Mouse (Mus musculus): ENCODE measurements around the gene Vac14. TPM values are rescaled to one million over a fixed set of nuclear protein-coding genes. Genes with fewer than 3 reads are reported as not detected.

Gene Vac14
- polyA plus RNA-seq, 1 experiment from 2014 or later = 32.2 TPM

- 85% methylated on average over 4 of the region's 4 CpGs for WGBS
Measured at GRCm38 (mm10) chr8:110644422-110644821, 26.0 kb downstream of the Vac14 start.

GRCm38 (mm10) chr8:110644901-110645300 is 26.5 kb downstream of the Vac14 start:
- Histone ChIP-seq H3K27ac (ENCODE audit: low read depth, low read length) (no peak overlapping the region), H3K27me3 (ENCODE audit: control insufficient read depth, insufficient read depth, low read length) (no peaks in the 10 kb centered on the region), H3K9me3 (ENCODE audit: control insufficient read depth, low read length) (no peaks in the 10 kb centered on the region), H3K4me2 (replicated peaks; ENCODE audit: low read depth, low read length) (no peak overlapping the region), H3K9ac (ENCODE audit: low read depth, low read length) (no peak overlapping the region), H3K36me3 (ENCODE audit: control insufficient read depth, insufficient read depth, low read length) (peaks cover 15% of the 10 kb centered on the region; the same call in 1 of the 2 replicates), H3K4me3 (ENCODE audit: low read length) (no peak overlapping the region), H3K4me1 (ENCODE audit: control insufficient read depth, insufficient read depth, low read length) (no peaks in the 10 kb centered on the region)
- 91% methylated on average over 2 of the region's 2 CpGs for WGBS
- ATAC-seq (ENCODE audit: low FRiP score, low TSS enrichment) = no peak

More at GRCm38 (mm10) chr8:110644422-110644821, 26.0 kb downstream of the Vac14 start:
- ATAC-seq (ENCODE audit: low FRiP score, low TSS enrichment) = no peak
- no peak overlapping the region for H3K4me3 ChIP-seq (ENCODE audit: low read length)
- no peak overlapping the region for H3K4me2 ChIP-seq (replicated peaks; ENCODE audit: low read depth, low read length)
- no peaks in the 10 kb centered on the region for H3K27me3 ChIP-seq (ENCODE audit: control insufficient read depth, insufficient read depth, low read length)
- H3K4me1 ChIP-seq (ENCODE audit: control insufficient read depth, insufficient read depth, low read length) = no peaks in the 10 kb centered on the region
- no peaks in the 10 kb centered on the region for H3K9me3 ChIP-seq (ENCODE audit: control insufficient read depth, low read length)
- H3K36me3 ChIP-seq (ENCODE audit: control insufficient read depth, insufficient read depth, low read length) = peaks cover 15% of the 10 kb centered on the region; the same call in 1 of the 2 replicates
- no peak overlapping the region for H3K27ac ChIP-seq (ENCODE audit: low read depth, low read length)
- no peak overlapping the region for H3K9ac ChIP-seq (ENCODE audit: low read depth, low read length)

- WGBS = 83% methylated on average over 3 of the region's 3 CpGs
- H3K36me3 ChIP-seq (ENCODE audit: control insufficient read depth, insufficient read depth, low read length) = peaks cover 15% of the 10 kb centered on the region; the same call in 1 of the 2 replicates
Measured at GRCm38 (mm10) chr8:110645340-110645739, 27.0 kb downstream of the Vac14 start.

GRCm38 (mm10) chr8:110646064-110646463 is 27.7 kb downstream of the Vac14 start:
- peak; percentile 76 for ATAC-seq (ENCODE audit: low FRiP score, low TSS enrichment)
- 41% methylated on average over 6 of the region's 6 CpGs for WGBS
- Histone ChIP-seq H3K9me3 (ENCODE audit: control insufficient read depth, low read length) (no peaks in the 10 kb centered on the region), H3K27ac (ENCODE audit: low read depth, low read length) (no peak overlapping the region), H3K27me3 (ENCODE audit: control insufficient read depth, insufficient read depth, low read length) (no peaks in the 10 kb centered on the region), H3K9ac (ENCODE audit: low read depth, low read length) (no peak overlapping the region), H3K4me2 (replicated peaks; ENCODE audit: low read depth, low read length) (no peak overlapping the region), H3K36me3 (ENCODE audit: control insufficient read depth, insufficient read depth, low read length) (peaks cover 19% of the 10 kb centered on the region; the same call in 1 of the 2 replicates), H3K4me3 (ENCODE audit: low read length) (no peak overlapping the region), H3K4me1 (ENCODE audit: control insufficient read depth, insufficient read depth, low read length) (no peaks in the 10 kb centered on the region)

More at GRCm38 (mm10) chr8:110645340-110645739, 27.0 kb downstream of the Vac14 start:
- no peak for ATAC-seq (ENCODE audit: low FRiP score, low TSS enrichment)
- Histone ChIP-seq H3K4me1 (ENCODE audit: control insufficient read depth, insufficient read depth, low read length) (no peaks in the 10 kb centered on the region), H3K27me3 (ENCODE audit: control insufficient read depth, insufficient read depth, low read length) (no peaks in the 10 kb centered on the region), H3K9ac (ENCODE audit: low read depth, low read length) (no peak overlapping the region), H3K4me2 (replicated peaks; ENCODE audit: low read depth, low read length) (no peak overlapping the region), H3K27ac (ENCODE audit: low read depth, low read length) (no peak overlapping the region), H3K9me3 (ENCODE audit: control insufficient read depth, low read length) (no peaks in the 10 kb centered on the region), H3K4me3 (ENCODE audit: low read length) (no peak overlapping the region)

GRCm38 (mm10) chr8:110648577-110648976 is 30.2 kb downstream of the Vac14 start:
- no peak overlapping the region for H3K9ac ChIP-seq (ENCODE audit: low read depth, low read length)
- 96% methylated on average over 3 of the region's 3 CpGs for WGBS
- peaks cover 15% of the 10 kb centered on the region; the same call in 1 of the 2 replicates for H3K36me3 ChIP-seq (ENCODE audit: control insufficient read depth, insufficient read depth, low read length)

GRCm38 (mm10) chr8:110649286-110649685 is 30.9 kb downstream of the Vac14 start:
- Histone ChIP-seq H3K27ac (ENCODE audit: low read depth, low read length) (no peak overlapping the region), H3K9me3 (ENCODE audit: control insufficient read depth, low read length) (no peaks in the 10 kb centered on the region), H3K27me3 (ENCODE audit: control insufficient read depth, insufficient read depth, low read length) (no peaks in the 10 kb centered on the region), H3K4me3 (ENCODE audit: low read length) (no peak overlapping the region), H3K4me1 (ENCODE audit: control insufficient read depth, insufficient read depth, low read length) (no peaks in the 10 kb centered on the region), H3K36me3 (ENCODE audit: control insufficient read depth, insufficient read depth, low read length) (peaks cover 15% of the 10 kb centered on the region; the same call in 1 of the 2 replicates), H3K4me2 (replicated peaks; ENCODE audit: low read depth, low read length) (no peak overlapping the region), H3K9ac (ENCODE audit: low read depth, low read length) (no peak overlapping the region)
- WGBS = 85% methylated on average over 6 of the region's 6 CpGs
- no peak for ATAC-seq (ENCODE audit: low FRiP score, low TSS enrichment)

More at GRCm38 (mm10) chr8:110648577-110648976, 30.2 kb downstream of the Vac14 start:
- Histone ChIP-seq H3K9me3 (ENCODE audit: control insufficient read depth, low read length) (no peaks in the 10 kb centered on the region), H3K4me2 (replicated peaks; ENCODE audit: low read depth, low read length) (no peak overlapping the region), H3K4me3 (ENCODE audit: low read length) (no peak overlapping the region), H3K4me1 (ENCODE audit: control insufficient read depth, insufficient read depth, low read length) (no peaks in the 10 kb centered on the region), H3K27me3 (ENCODE audit: control insufficient read depth, insufficient read depth, low read length) (no peaks in the 10 kb centered on the region), H3K27ac (ENCODE audit: low read depth, low read length) (no peak overlapping the region)
- ATAC-seq (ENCODE audit: low FRiP score, low TSS enrichment) = no peak

- Histone ChIP-seq H3K4me2 (replicated peaks; ENCODE audit: low read depth, low read length) (no peak overlapping the region), H3K4me3 (ENCODE audit: low read length) (no peak overlapping the region), H3K4me1 (ENCODE audit: control insufficient read depth, insufficient read depth, low read length) (no peaks in the 10 kb centered on the region), H3K36me3 (ENCODE audit: control insufficient read depth, insufficient read depth, low read length) (peaks cover 14% of the 10 kb centered on the region; the same call in 1 of the 2 replicates), H3K9me3 (ENCODE audit: control insufficient read depth, low read length) (no peaks in the 10 kb centered on the region), H3K27me3 (ENCODE audit: control insufficient read depth, insufficient read depth, low read length) (no peaks in the 10 kb centered on the region), H3K9ac (ENCODE audit: low read depth, low read length) (no peak overlapping the region), H3K27ac (ENCODE audit: low read depth, low read length) (no peak overlapping the region)
- ATAC-seq (ENCODE audit: low FRiP score, low TSS enrichment) = no peak
- 84% methylated on average over 9 of the region's 9 CpGs for WGBS
Measured at GRCm38 (mm10) chr8:110650838-110651237, 32.5 kb downstream of the Vac14 start.

GRCm38 (mm10) chr8:110651847-110652246 is 33.5 kb downstream of the Vac14 start:
- Histone ChIP-seq H3K27ac (ENCODE audit: low read depth, low read length) (no peak overlapping the region), H3K9me3 (ENCODE audit: control insufficient read depth, low read length) (no peaks in the 10 kb centered on the region), H3K36me3 (ENCODE audit: control insufficient read depth, insufficient read depth, low read length) (peaks cover 14% of the 10 kb centered on the region; the same call in 1 of the 2 replicates), H3K9ac (ENCODE audit: low read depth, low read length) (no peak overlapping the region), H3K27me3 (ENCODE audit: control insufficient read depth, insufficient read depth, low read length) (no peaks in the 10 kb centered on the region), H3K4me2 (replicated peaks; ENCODE audit: low read depth, low read length) (no peak overlapping the region), H3K4me1 (ENCODE audit: control insufficient read depth, insufficient read depth, low read length) (no peaks in the 10 kb centered on the region), H3K4me3 (ENCODE audit: low read length) (no peak overlapping the region)
- no peak for ATAC-seq (ENCODE audit: low FRiP score, low TSS enrichment)
- WGBS = 86% methylated on average over 4 of the region's 4 CpGs

- no peaks in the 10 kb centered on the region for H3K9me3 ChIP-seq (ENCODE audit: control insufficient read depth, low read length)
Measured at GRCm38 (mm10) chr8:110654075-110655060, 36.0 kb downstream of the Vac14 start.

More at GRCm38 (mm10) chr8:110654075-110655060, 36.0 kb downstream of the Vac14 start:
- H3K4me2 ChIP-seq (replicated peaks; ENCODE audit: low read depth, low read length) = no peak overlapping the region
- no peak overlapping the region for H3K9ac ChIP-seq (ENCODE audit: low read depth, low read length)
- peaks cover 10% of the 10 kb centered on the region; the same call in 1 of the 2 replicates for H3K36me3 ChIP-seq (ENCODE audit: control insufficient read depth, insufficient read depth, low read length)
- no peaks in the 10 kb centered on the region for H3K27me3 ChIP-seq (ENCODE audit: control insufficient read depth, insufficient read depth, low read length)
- H3K4me1 ChIP-seq (ENCODE audit: control insufficient read depth, insufficient read depth, low read length) = no peaks in the 10 kb centered on the region
- WGBS = 73% methylated on average over 9 of the region's 9 CpGs
- H3K27ac ChIP-seq (ENCODE audit: low read depth, low read length) = no peak overlapping the region; the same call in 1 of the 2 replicates
- H3K4me3 ChIP-seq (ENCODE audit: low read length) = no peak overlapping the region
- ATAC-seq (ENCODE audit: low FRiP score, low TSS enrichment) = peak; percentile 65; the same call in 1 of the 2 replicates
